Mouse (Mus musculus): ENCODE measurements at regions not wholly inside any gene's neighbourhood (a gene's known extent, or its start where the extent isn't known, plus 50 kb on each side); places are given as distances from the start of the nearest gene placed in this dataset.
"Not testable (repeated sequence)": the region's sequence is repeated elsewhere in the genome, so short reads cannot be mapped to it uniquely, and the experiment has no call there.

DNA sequence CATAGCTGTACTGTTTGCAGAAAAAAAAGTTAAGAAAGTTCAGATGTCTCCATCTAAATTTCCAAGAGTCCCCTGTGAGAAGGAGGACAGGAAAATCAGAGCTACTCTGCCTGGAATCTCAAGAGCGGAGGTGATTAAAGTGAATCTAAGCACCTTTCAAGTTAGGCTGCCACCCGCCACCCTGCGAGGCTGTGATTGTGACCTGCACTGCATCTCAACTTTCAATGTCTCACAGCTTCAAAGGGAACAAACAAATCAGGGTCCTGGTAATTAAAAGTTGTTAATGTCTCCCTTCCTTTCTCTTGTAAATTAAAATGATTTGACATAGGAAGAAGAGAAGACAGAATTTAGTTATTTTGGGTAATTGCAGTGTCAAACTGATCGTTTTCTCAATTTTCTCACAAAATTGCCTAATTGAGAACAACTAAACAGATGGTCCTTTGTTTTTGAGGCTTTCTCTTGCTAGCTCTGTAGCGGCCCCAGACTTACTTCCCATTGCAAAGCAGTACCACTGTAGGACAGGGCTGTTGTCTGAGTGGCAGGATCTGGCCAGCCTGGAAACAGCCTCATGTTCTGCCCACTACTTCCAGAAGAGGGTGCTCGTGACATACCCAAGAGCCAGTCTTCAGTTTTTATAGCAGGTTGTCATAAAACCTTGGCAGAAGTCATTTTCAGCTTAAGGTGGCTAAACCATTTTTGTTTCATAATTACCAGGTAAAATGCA, 187.9 kb upstream of the Pfkp start:
- WGBS = 36% methylated on average over 6 of the region's 6 CpGs
- no peak for ATAC-seq (replicated peaks; ENCODE audit: insufficient number of reproducible peaks, insufficient read depth, low FRiP score, low read depth)

DNA sequence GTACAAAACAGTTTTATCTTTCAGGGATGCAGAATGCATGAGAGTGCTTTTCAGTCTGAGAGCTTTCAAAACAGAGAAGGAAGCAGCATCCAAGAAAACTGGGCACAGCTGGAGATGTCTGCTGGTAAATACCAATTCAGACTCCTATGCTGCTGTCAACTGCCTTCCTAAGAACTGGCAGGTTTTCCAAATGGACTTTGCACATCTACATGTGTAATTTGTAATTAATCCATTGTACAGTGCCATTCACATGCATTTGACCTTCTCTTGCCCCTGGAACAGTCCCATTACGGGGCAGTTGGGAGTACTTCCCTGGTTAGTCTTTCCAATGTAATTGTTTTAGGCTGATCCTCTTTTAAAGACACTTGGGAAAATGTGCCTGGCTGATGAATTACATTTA, 181.3 kb upstream of the Pfkp start:
- H3K9ac ChIP-seq = no peak overlapping the region
- H3K4me2 ChIP-seq = no peak overlapping the region
- no peaks in the 10 kb centered on the region for H3K9me3 ChIP-seq (replicated peaks)
- H3K27ac ChIP-seq = no peak overlapping the region
- 81% methylated on average over 1 of the region's 1 CpGs for WGBS
- no peak for ATAC-seq (replicated peaks; ENCODE audit: insufficient number of reproducible peaks, insufficient read depth, low FRiP score, low read depth)
- H3K4me1 ChIP-seq (replicated peaks) = no peaks in the 10 kb centered on the region
- no peaks in the 10 kb centered on the region for H3K27me3 ChIP-seq
- H3K36me3 ChIP-seq = no peaks in the 10 kb centered on the region
- H3K4me3 ChIP-seq = no peak overlapping the region

More for the DNA sequence above, 187.9 kb upstream of the Pfkp start:
- Histone ChIP-seq H3K4me1 (replicated peaks) (no peaks in the 10 kb centered on the region), H3K27ac (no peak overlapping the region), H3K4me2 (no peak overlapping the region), H3K9me3 (replicated peaks) (no peaks in the 10 kb centered on the region), H3K4me3 (no peak overlapping the region), H3K36me3 (no peaks in the 10 kb centered on the region), H3K27me3 (no peaks in the 10 kb centered on the region), H3K9ac (no peak overlapping the region)

DNA sequence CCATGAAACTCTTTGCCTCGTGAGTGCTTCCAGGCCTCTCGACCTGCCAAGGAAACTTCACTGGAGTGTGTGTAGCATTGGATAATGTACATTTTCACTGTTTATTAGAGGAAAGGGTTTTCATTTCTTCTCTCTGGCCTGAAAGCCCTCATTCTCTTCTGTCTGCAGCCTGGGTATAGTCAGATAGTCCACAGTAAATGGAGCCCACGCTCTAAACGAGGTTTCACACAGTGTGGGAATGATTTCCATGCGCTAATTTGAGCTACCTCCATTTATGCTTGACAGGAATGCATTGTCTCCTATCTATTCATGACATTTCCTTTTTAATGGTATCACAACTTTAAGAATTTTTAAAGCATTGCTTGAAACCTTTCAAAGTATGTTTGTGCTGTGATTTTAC, 180.8 kb upstream of the Pfkp start:
- no peaks in the 10 kb centered on the region for H3K4me1 ChIP-seq (replicated peaks)
- no peak for ATAC-seq (replicated peaks; ENCODE audit: insufficient number of reproducible peaks, insufficient read depth, low FRiP score, low read depth)
- WGBS = 82% methylated on average over 5 of the region's 5 CpGs

DNA sequence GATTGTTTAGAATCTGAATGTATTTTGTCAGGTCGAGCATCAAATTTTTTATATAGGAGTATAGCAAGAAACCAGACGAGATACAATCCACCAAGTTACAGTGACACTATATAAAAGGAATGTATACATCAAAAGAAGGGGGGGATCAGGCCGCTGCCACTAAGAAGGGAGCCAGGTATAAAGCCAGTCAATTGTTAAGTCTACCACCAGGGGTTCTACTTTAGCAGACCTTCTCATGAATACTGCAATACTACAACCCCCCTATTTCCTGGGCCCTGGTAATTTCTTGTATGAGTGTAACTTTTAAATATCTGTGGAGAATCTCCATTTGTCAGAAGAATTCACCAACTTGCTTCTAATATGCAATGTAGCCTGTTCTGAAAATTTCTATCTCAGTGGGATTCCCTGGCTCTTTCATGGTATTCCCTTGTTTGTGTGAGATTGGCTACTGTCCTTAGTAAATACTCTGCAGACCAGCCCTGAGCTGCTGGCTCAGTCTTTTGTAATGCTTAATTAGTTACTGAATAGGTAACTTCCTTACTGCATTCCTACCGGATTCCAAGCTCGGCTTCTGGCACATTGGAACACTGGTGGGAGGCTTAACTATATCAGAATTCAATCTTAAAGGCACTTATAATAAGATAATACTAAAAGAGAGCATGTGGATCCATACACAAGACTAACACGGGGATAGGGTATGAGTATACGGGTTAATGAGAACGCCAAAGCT, 180.2 kb upstream of the Pfkp start:
- not testable (repeated sequence) for H3K4me1 ChIP-seq (replicated peaks); H3K9ac ChIP-seq; H3K36me3 ChIP-seq; H3K27me3 ChIP-seq; H3K27ac ChIP-seq; H3K4me3 ChIP-seq; H3K9me3 ChIP-seq (replicated peaks); ATAC-seq (replicated peaks; ENCODE audit: insufficient number of reproducible peaks, insufficient read depth, low FRiP score, low read depth); H3K4me2 ChIP-seq
- 73% methylated on average over 8 of the region's 8 CpGs for WGBS

More for the DNA sequence above, 180.8 kb upstream of the Pfkp start:
- Histone ChIP-seq H3K27ac (no peak overlapping the region), H3K9me3 (replicated peaks) (no peaks in the 10 kb centered on the region), H3K27me3 (no peaks in the 10 kb centered on the region), H3K4me3 (no peak overlapping the region), H3K9ac (no peak overlapping the region), H3K36me3 (no peaks in the 10 kb centered on the region), H3K4me2 (no peak overlapping the region)

GRCm38 (mm10) chr13:6802243-6803157, 153.9 kb upstream of the Pfkp start:
- no peak overlapping the region for H3K9ac ChIP-seq
- no peaks in the 10 kb centered on the region for H3K27me3 ChIP-seq
- H3K4me3 ChIP-seq = no peak overlapping the region
- no peaks in the 10 kb centered on the region for H3K36me3 ChIP-seq
- ATAC-seq (replicated peaks; ENCODE audit: insufficient number of reproducible peaks, insufficient read depth, low FRiP score, low read depth) = no peak
- H3K27ac ChIP-seq = no peak overlapping the region
- H3K4me1 ChIP-seq (replicated peaks) = no peaks in the 10 kb centered on the region
- no peaks in the 10 kb centered on the region for H3K9me3 ChIP-seq (replicated peaks)
- H3K4me2 ChIP-seq = no peak overlapping the region
- WGBS = 70% methylated on average over 5 of the region's 5 CpGs

GRCm38 (mm10) chr13:6767936-6768588, 119.5 kb upstream of the Pfkp start:
- Histone ChIP-seq H3K27ac (no peak overlapping the region), H3K27me3 (no peaks in the 10 kb centered on the region), H3K4me3 (no peak overlapping the region), H3K36me3 (no peaks in the 10 kb centered on the region), H3K9ac (no peak overlapping the region), H3K4me2 (no peak overlapping the region), H3K4me1 (replicated peaks) (no peaks in the 10 kb centered on the region), H3K9me3 (replicated peaks) (no peaks in the 10 kb centered on the region)
- no peak for ATAC-seq (replicated peaks; ENCODE audit: insufficient number of reproducible peaks, insufficient read depth, low FRiP score, low read depth)
- 74% methylated on average over 6 of the region's 6 CpGs for whole genome bisulfite sequencing

GRCm38 (mm10) chr13:6757151-6757550, 108.6 kb upstream of the Pfkp start:
- Histone ChIP-seq H3K9me3 (replicated peaks) (no peaks in the 10 kb centered on the region), H3K4me2 (no peak overlapping the region), H3K9ac (no peak overlapping the region), H3K4me3 (no peak overlapping the region), H3K27me3 (no peaks in the 10 kb centered on the region), H3K36me3 (no peaks in the 10 kb centered on the region), H3K4me1 (replicated peaks) (no peaks in the 10 kb centered on the region), H3K27ac (no peak overlapping the region)
- WGBS = 78% methylated on average over 1 of the region's 1 CpGs
- ATAC-seq (replicated peaks; ENCODE audit: insufficient number of reproducible peaks, insufficient read depth, low FRiP score, low read depth) = no peak

DNA sequence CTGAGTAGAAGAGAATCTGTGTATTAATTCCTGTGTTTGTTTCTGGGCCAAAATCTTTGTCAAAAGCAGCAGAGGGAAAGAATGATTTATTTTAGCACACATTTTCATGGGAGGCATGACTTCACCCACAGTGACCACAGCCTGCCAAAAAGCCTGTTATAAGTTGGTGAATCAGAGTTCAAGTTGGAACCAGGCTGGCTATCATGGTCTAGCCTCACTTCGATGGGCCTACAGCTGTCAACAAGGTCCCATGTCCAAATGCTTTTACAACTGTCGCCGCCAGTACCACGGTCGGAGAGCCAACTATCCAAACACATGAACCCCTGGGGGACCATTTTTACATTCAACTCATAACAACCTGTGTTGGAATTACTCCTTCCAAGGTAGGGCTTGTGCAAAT, 103.0 kb upstream of the Pfkp start:
- Histone ChIP-seq H3K4me3 (no peak overlapping the region), H3K9ac (no peak overlapping the region), H3K4me2 (no peak overlapping the region), H3K36me3 (no peaks in the 10 kb centered on the region), H3K27me3 (no peaks in the 10 kb centered on the region), H3K27ac (no peak overlapping the region), H3K4me1 (replicated peaks) (no peaks in the 10 kb centered on the region), H3K9me3 (replicated peaks) (no peaks in the 10 kb centered on the region)
- 76% methylated on average over 5 of the region's 5 CpGs for WGBS
- ATAC-seq (replicated peaks; ENCODE audit: insufficient number of reproducible peaks, insufficient read depth, low FRiP score, low read depth) = no peak

DNA sequence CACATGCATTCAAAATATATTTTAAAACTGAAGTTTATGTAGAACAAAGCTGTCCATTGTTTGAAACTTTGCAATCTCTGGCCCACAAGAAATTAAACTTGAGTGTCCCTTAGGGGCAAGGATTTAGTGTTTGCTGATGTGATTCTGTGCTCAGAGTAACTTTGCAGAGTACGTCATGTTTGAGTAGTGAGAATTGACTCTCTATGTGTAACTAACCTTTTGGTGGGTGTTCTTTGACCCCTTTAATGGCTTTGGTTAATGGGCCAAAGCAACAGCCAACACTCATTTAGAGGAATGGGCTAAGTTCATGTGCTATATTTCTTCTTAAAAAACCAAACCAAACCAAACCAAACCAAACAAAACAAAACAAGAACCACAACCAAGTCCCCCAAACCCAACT, 102.6 kb upstream of the Pfkp start:
- no peak for ATAC-seq (replicated peaks; ENCODE audit: insufficient number of reproducible peaks, insufficient read depth, low FRiP score, low read depth)
- WGBS = 50% methylated on average over 1 of the region's 1 CpGs
- Histone ChIP-seq H3K4me1 (replicated peaks) (no peaks in the 10 kb centered on the region), H3K9me3 (replicated peaks) (no peaks in the 10 kb centered on the region), H3K4me2 (no peak overlapping the region), H3K27ac (no peak overlapping the region), H3K27me3 (no peaks in the 10 kb centered on the region), H3K9ac (no peak overlapping the region), H3K36me3 (no peaks in the 10 kb centered on the region), H3K4me3 (no peak overlapping the region)

DNA sequence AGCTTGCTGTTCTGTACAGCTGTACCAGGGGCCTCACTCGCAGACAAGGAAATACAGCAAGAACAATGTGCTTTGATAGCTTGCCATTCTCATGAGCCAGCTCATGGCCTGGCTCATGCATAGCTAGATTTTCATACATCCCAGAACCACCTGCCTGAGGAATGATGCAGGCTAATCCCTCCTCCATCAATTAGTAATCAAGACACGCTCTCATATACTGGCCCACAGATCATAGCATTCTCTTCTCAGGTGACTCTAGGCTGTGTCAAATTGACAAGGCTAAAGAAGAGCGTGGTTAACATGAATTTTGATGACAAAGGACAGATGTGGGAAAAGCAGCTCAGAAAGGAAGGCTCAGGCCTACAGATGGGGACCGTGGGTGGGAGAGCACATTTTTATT, 93.3 kb upstream of the Pfkp start:
- 82% methylated on average over 4 of the region's 4 CpGs for WGBS
- Histone ChIP-seq H3K4me2 (no peak overlapping the region), H3K4me3 (no peak overlapping the region), H3K9ac (no peak overlapping the region), H3K9me3 (replicated peaks) (no peaks in the 10 kb centered on the region), H3K27me3 (no peaks in the 10 kb centered on the region), H3K4me1 (replicated peaks) (no peaks in the 10 kb centered on the region), H3K36me3 (no peaks in the 10 kb centered on the region), H3K27ac (no peak overlapping the region)
- ATAC-seq (replicated peaks; ENCODE audit: insufficient number of reproducible peaks, insufficient read depth, low FRiP score, low read depth) = no peak

GRCm38 (mm10) chr13:6736984-6737566, 88.5 kb upstream of the Pfkp start:
- no peak overlapping the region for H3K4me2 ChIP-seq
- H3K4me1 ChIP-seq (replicated peaks) = no peaks in the 10 kb centered on the region
- WGBS = 70% methylated on average over 6 of the region's 6 CpGs
- no peaks in the 10 kb centered on the region for H3K9me3 ChIP-seq (replicated peaks)
- no peaks in the 10 kb centered on the region for H3K27me3 ChIP-seq
- H3K9ac ChIP-seq = no peak overlapping the region
- H3K36me3 ChIP-seq = no peaks in the 10 kb centered on the region
- no peak for ATAC-seq (replicated peaks; ENCODE audit: insufficient number of reproducible peaks, insufficient read depth, low FRiP score, low read depth)
- H3K27ac ChIP-seq = no peak overlapping the region
- H3K4me3 ChIP-seq = no peak overlapping the region

Measured in heart, embryonic 15.5 days (tissue).